Mouse (Mus musculus) small intestine, adult 2 months (tissue): ENCODE measurements around the gene Ehd4.

Experiments
- CTCF ChIP-seq: fragments of 200-500 bp; IDR thresholded peaks from 2 replicates; pipeline ENCODE4 v1.5.1; 2012; ENCODE audit warnings: low read depth, mild to moderate bottlenecking, control low read depth, inconsistent platforms, low read length, moderate library complexity, mixed read lengths; ENCODE audit not compliant: insufficient replicate concordance, insufficient read length; ENCODE audit errors: extremely low read depth
- POLR2A ChIP-seq: fragments of 200-500 bp; IDR thresholded peaks from 2 replicates; pipeline ENCODE4 v1.6.1; 2012; ENCODE audit warnings: low read depth, mild to moderate bottlenecking, control low read depth, inconsistent platforms, low read length, moderate library complexity

- no peak for TF ChIP-seq CTCF
- TF ChIP-seq POLR2A, result no peak
These were observed 7.9 kb downstream of the Ehd4 start for GRCm38 (mm10) chr2:120146543-120146942.
